Mouse (Mus musculus) limb, embryonic 11.5 days (tissue): ENCODE results near the gene Myo18b. TPM values are rescaled to one million over a fixed set of nuclear protein-coding genes. Genes with fewer than 3 reads are reported as not detected.

Source experiments
- ATAC-seq: fragments of 200-750 bp; cut with Nextera tagmentation; 2 replicates; pipeline ENCODE4 v1.8.0; 2017; ENCODE audit warnings: low read depth; ENCODE audit not compliant: insufficient number of reproducible peaks, low FRiP score, low TSS enrichment
- DNase-seq: peaks from one replicate; pipeline ENCODE4 v3.0.0-alpha.2; 2015; ENCODE audit warnings: low spot score
- H3K27ac ChIP-seq: fragments of 300-500 bp; sonication (generic); replicated peaks from 2 replicates; pipeline ENCODE4 v1.5.1; 2014; ENCODE audit warnings: low read depth, mild to moderate bottlenecking, low read length
- H3K27me3 ChIP-seq: fragments of 300-500 bp; sonication (generic); 2 replicates; pipeline ENCODE4 v1.6.1; 2014; ENCODE audit warnings: mild to moderate bottlenecking, low read length, mixed read lengths; ENCODE audit not compliant: control insufficient read depth, insufficient read depth
- H3K36me3 ChIP-seq: fragments of 300-500 bp; sonication (generic); 2 replicates; pipeline ENCODE4 v1.6.1; 2014; ENCODE audit warnings: mild to moderate bottlenecking, low read length, moderate library complexity, mixed read lengths; ENCODE audit not compliant: control insufficient read depth, insufficient read depth
- H3K4me1 ChIP-seq: fragments of 300-500 bp; sonication (generic); 2 replicates; pipeline ENCODE4 v1.6.1; 2014; ENCODE audit warnings: low read length, mixed read lengths; ENCODE audit not compliant: control insufficient read depth, insufficient read depth
- H3K4me2 ChIP-seq: fragments of 300-500 bp; sonication (generic); 2 replicates; pipeline ENCODE4 v1.6.1; 2014; ENCODE audit warnings: low read depth, mild to moderate bottlenecking, moderate library complexity; ENCODE audit not compliant: severe bottlenecking
- H3K4me3 ChIP-seq: fragments of 300-500 bp; sonication (generic); 2 replicates; pipeline ENCODE4 v1.5.1; 2014; ENCODE audit warnings: low read depth, low read length
- H3K9ac ChIP-seq: fragments of 300-500 bp; sonication (generic); 2 replicates; pipeline ENCODE4 v1.6.1; 2014; ENCODE audit warnings: mild to moderate bottlenecking, low read length
- H3K9me3 ChIP-seq: fragments of 300-500 bp; sonication (generic); 2 replicates; pipeline ENCODE4 v1.6.1; 2016; ENCODE audit warnings: low read length; ENCODE audit not compliant: control insufficient read depth
- WGBS: fragments of 180-500 bp; shearing (Covaris S2); extraction: QIAGEN DNeasy Blood & Tissue Kit; methylation state at CpG from one replicate; pipeline ENCODE4 v1.1.7; 2014; 5-methylcytosine and 5-hydroxymethylcytosine counted together
- polyA plus RNA-seq: library from polyadenylated mRNA; unstranded; fragments of >200 nt; fragmentation: Nextera tagmentation; extraction: Ambion mirVana; gene quantifications from 2 replicates; pipeline ENCODE4 v1.2.1, GENCODE M21; 2014

Gene Myo18b
- polyA plus RNA-seq, 1 experiment from 2014 or later = 0.48 TPM

GRCm38 (mm10) chr5:112686309-112687099 is 209.7 kb downstream of the Myo18b start:
- Histone ChIP-seq H3K27me3 (no peaks in the 10 kb centered on the region), H3K4me1 (no peaks in the 10 kb centered on the region), H3K36me3 (no peaks in the 10 kb centered on the region), H3K4me3 (no peak overlapping the region), H3K4me2 (no peak overlapping the region), H3K9me3 (no peaks in the 10 kb centered on the region), H3K27ac (no peak overlapping the region), H3K9ac (no peak overlapping the region)
- DNase-seq (no peak), ATAC-seq (no peak)
- WGBS = 76% methylated on average over 14 of the region's 14 CpGs

DNA sequence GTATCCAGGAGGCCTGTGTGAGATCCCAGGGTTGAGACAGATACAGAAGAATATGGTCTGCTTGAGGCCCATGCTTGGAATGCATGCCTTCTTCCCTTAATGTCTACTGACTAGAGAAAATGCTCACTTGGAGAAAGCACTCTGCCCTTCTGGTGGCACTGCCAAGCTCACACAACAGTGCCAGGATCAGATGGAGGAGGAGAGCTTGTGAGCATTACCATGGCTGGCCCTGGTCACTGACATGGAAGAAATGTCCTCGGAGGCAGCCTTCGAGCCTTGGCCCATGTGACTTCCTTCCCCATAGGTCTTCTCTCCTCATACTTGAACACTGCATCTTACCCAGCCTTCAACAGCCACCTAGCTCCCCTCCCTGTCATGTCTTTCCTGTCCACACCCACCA is 216.9 kb downstream of the Myo18b start:
- 88% methylated on average over 2 of the region's 2 CpGs for WGBS
- ATAC-seq = no peak
- H3K27me3 ChIP-seq = no peaks in the 10 kb centered on the region

DNA sequence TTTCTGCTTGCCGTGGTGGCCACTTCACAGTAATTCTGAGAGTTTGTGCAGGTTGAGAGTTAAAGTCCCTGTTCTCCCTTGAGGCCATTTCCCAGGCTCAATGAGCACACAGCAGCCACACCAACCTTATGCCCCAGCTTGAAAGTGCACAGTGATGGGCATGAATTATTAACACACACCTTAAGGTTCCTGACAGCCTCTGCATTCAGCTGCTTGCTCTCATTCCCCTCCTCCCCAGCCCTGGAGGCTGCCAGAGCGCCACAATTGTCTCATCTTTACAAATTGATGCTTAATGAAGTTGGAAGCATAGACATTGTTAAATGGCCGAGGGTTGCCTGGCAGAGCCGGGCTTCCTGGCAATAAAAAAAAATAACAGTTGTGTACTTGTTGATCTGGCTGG is 218.0 kb downstream of the Myo18b start:
- Histone ChIP-seq H3K4me2 (no peak overlapping the region), H3K9ac (no peak overlapping the region), H3K9me3 (no peaks in the 10 kb centered on the region), H3K4me3 (no peak overlapping the region), H3K27ac (no peak overlapping the region), H3K27me3 (no peaks in the 10 kb centered on the region), H3K4me1 (no peaks in the 10 kb centered on the region), H3K36me3 (no peaks in the 10 kb centered on the region)
- DNase-seq (no peak), ATAC-seq (no peak)
- 64% methylated on average over 4 of the region's 4 CpGs for WGBS

More for the DNA sequence above, 216.9 kb downstream of the Myo18b start:
- Histone ChIP-seq H3K4me3 (no peak overlapping the region), H3K36me3 (no peaks in the 10 kb centered on the region), H3K9me3 (no peaks in the 10 kb centered on the region), H3K27ac (no peak overlapping the region), H3K9ac (no peak overlapping the region), H3K4me1 (no peaks in the 10 kb centered on the region), H3K4me2 (no peak overlapping the region)
- no peak for DNase-seq

GRCm38 (mm10) chr5:112674806-112675205 is 221.4 kb downstream of the Myo18b start:
- DNase-seq (no peak), ATAC-seq (no peak)
- whole genome bisulfite sequencing = 88% methylated on average over 5 of the region's 5 CpGs
- no peaks in the 10 kb centered on the region for H3K27me3 ChIP-seq
- no peaks in the 10 kb centered on the region for H3K36me3 ChIP-seq
- H3K4me1 ChIP-seq = no peaks in the 10 kb centered on the region
- no peak overlapping the region for H3K9ac ChIP-seq
- no peak overlapping the region for H3K4me2 ChIP-seq
- H3K4me3 ChIP-seq = no peak overlapping the region
- no peak overlapping the region for H3K27ac ChIP-seq
- no peaks in the 10 kb centered on the region for H3K9me3 ChIP-seq

DNA sequence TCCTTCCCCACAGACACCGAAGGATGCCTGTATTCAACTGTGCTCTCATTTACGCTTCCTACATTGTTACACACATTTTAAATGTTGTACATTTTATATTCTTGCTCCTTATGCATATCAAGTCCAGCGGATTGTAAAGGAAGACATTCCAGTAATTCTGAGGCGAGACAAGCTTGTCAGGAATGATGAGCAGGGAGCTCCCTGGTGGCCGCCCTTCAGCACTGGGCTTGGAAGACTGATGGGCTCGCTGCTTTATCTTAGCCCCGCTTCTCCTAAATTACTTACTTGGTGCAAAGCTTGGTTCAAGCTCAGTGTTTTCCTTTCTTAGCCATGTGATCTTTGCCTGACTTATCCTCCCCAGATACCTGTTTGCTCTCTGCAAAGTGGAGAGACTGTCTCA is 223.7 kb downstream of the Myo18b start:
- 62% methylated on average over 7 of the region's 7 CpGs for WGBS
- Histone ChIP-seq H3K4me2 (no peak overlapping the region), H3K36me3 (no peaks in the 10 kb centered on the region), H3K9me3 (no peaks in the 10 kb centered on the region), H3K4me1 (no peaks in the 10 kb centered on the region), H3K9ac (no peak overlapping the region), H3K27me3 (no peaks in the 10 kb centered on the region), H3K27ac (no peak overlapping the region), H3K4me3 (no peak overlapping the region)
- no peak for ATAC-seq
- no peak for DNase-seq

- DNase-seq (no peak), ATAC-seq (no peak)
- H3K4me3 ChIP-seq = no peak overlapping the region
- H3K27ac ChIP-seq = no peak overlapping the region
- H3K9me3 ChIP-seq = no peaks in the 10 kb centered on the region
- WGBS = 49% methylated on average over 2 of the region's 2 CpGs
- no peaks in the 10 kb centered on the region for H3K4me1 ChIP-seq
- H3K27me3 ChIP-seq = no peaks in the 10 kb centered on the region
- H3K36me3 ChIP-seq = no peaks in the 10 kb centered on the region
- H3K4me2 ChIP-seq = no peak overlapping the region
- H3K9ac ChIP-seq = no peak overlapping the region
These were observed 224.2 kb downstream of the Myo18b start for GRCm38 (mm10) chr5:112671961-112672360.

GRCm38 (mm10) chr5:112667153-112667552 is 229.0 kb downstream of the Myo18b start:
- H3K36me3 ChIP-seq = no peaks in the 10 kb centered on the region
- ATAC-seq (no peak), DNase-seq (no peak)
- H3K27me3 ChIP-seq = no peaks in the 10 kb centered on the region
- H3K9me3 ChIP-seq = no peaks in the 10 kb centered on the region; the same call in 1 of the 2 replicates
- H3K4me1 ChIP-seq = no peaks in the 10 kb centered on the region
- no peak overlapping the region for H3K4me2 ChIP-seq
- 69% methylated on average over 8 of the region's 8 CpGs for WGBS
- H3K27ac ChIP-seq = no peak overlapping the region
- no peak overlapping the region for H3K9ac ChIP-seq
- H3K4me3 ChIP-seq = no peak overlapping the region

DNA sequence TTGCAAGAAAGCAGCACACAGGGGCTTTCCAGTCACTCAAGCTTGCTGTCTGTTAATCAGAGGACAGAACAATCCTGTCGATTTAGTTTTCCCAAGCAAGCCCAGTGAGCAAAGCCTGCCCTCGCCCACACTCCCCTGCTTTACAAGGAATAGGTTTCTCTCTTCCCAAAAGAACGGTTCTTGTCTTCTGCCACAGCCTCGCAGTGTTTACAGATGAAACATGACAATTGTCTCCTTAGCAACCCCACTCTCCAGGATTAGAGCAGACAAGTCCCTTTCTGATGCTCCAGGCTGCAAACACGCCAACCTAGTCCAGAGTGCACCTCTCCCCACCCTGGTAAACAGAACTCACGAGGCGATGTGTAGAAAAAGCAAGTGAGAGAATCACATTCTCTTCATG is 230.5 kb downstream of the Myo18b start:
- Histone ChIP-seq H3K27me3 (no peaks in the 10 kb centered on the region), H3K4me2 (no peak overlapping the region), H3K9ac (no peak overlapping the region), H3K9me3 (no peaks in the 10 kb centered on the region; the same call in 1 of the 2 replicates), H3K36me3 (no peaks in the 10 kb centered on the region), H3K4me1 (no peaks in the 10 kb centered on the region), H3K27ac (no peak overlapping the region), H3K4me3 (no peak overlapping the region)
- DNase-seq (no peak), ATAC-seq (no peak)
- WGBS = 62% methylated on average over 7 of the region's 7 CpGs

DNA sequence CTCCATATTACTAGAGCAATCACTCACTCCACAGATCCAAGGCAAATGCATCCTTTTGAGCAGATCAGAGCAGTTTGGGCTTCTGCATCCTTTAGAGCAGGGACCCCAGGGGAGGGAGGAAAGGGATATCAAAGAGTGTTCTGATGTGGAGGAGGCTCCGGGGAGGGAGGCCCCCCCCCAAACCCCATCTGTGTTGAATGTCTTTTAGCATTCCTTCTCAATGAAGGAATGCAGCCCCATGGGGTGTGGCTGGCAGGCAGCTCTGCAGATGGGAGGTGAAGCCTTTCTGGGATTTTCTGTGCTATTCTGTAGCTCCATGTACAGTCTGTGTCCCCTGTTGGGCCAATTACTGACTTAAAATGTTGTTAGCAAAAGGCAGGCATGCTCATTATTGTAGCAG is 232.5 kb downstream of the Myo18b start:
- Histone ChIP-seq H3K27ac (no peak overlapping the region), H3K27me3 (no peaks in the 10 kb centered on the region), H3K4me2 (no peak overlapping the region), H3K36me3 (no peaks in the 10 kb centered on the region), H3K9me3 (no peaks in the 10 kb centered on the region; the same call in 1 of the 2 replicates), H3K4me3 (no peak overlapping the region), H3K4me1 (0 out of 2 replicates have a peak, but pooled peaks cover 2% of the 10 kb centered on the region), H3K9ac (no peak overlapping the region)
- 4% methylated on average over 1 of the region's 1 CpGs for WGBS
- no peak for ATAC-seq
- DNase-seq = no peak
